Mouse (Mus musculus): ENCODE data around the gene Olfr600.

DNA sequence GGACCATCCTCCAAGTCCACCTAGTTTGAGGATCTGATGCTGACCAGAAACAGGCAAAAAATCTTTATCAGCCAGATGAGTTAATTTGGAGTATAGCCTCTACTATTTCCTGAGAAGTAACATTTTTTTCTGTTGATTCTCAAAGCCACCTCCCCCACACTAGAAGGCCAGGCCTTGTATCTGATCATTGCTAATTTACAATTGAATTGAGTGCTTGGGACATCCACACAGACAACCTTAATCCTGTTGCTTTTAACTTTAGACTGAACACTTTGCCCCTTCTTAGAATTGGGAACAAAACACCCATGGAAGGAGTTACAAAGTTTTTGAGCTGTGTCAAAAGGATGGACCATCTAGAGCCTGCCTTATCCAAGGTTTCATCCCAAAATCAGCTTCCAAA lies 48.3 kb upstream of the Olfr600 start:
- TF ChIP-seq FLI1 (IDR thresholded peaks at IDR 0.05; ENCODE audit: low read length) (no peak), GATA1 (IDR thresholded peaks at IDR 0.05; ENCODE audit: borderline replicate concordance, low read length) (no peak)
